Mouse (Mus musculus) limb, embryonic 11.5 days (tissue): ENCODE data around the gene Mptx1. TPM values are rescaled to one million over a fixed set of nuclear protein-coding genes. Genes with fewer than 3 reads are reported as not detected.

Source experiments
- polyA plus RNA-seq: library from polyadenylated mRNA; unstranded; fragments of >200 nt; fragmentation: Nextera tagmentation; extraction: Ambion mirVana; gene quantifications from 2 replicates; pipeline ENCODE4 v1.2.1, GENCODE M21; 2014

Gene Mptx1
- polyA plus RNA-seq, 1 experiment from 2014 or later: not detected

Other genes with a start within 250 kb of the Mptx1 start
- not detected in 2 replicates for gene Olfr429, start 246.2 kb upstream of the Mptx1 start, polyA plus RNA-seq
- gene Olfr427, start 233.6 kb upstream of the Mptx1 start, polyA plus RNA-seq: not detected in 2 replicates
- gene Olfr231, start 209.4 kb upstream of the Mptx1 start, polyA plus RNA-seq: not detected in 2 replicates
- gene Olfr424, start 199.0 kb upstream of the Mptx1 start, polyA plus RNA-seq: not detected in 2 replicates
- not detected in 2 replicates for gene Olfr420, start 174.9 kb upstream of the Mptx1 start, polyA plus RNA-seq
- 1.8 and 1.9 TPM in 2 replicates for gene Spta1, start 157.7 kb upstream of the Mptx1 start, polyA plus RNA-seq
- gene Olfr419, start 78.5 kb upstream of the Mptx1 start, polyA plus RNA-seq: not detected in 2 replicates
- not detected in 2 replicates for gene Olfr417, start 34.6 kb downstream of the Mptx1 start, polyA plus RNA-seq
- gene Olfr248, start 60.5 kb downstream of the Mptx1 start, polyA plus RNA-seq: not detected in 2 replicates
- gene Olfr414, start 93.5 kb downstream of the Mptx1 start, polyA plus RNA-seq: not detected in 2 replicates
- not detected in 2 replicates for gene Olfr220, start 111.6 kb downstream of the Mptx1 start, polyA plus RNA-seq
- gene Fmn2, start 171.3 kb downstream of the Mptx1 start, polyA plus RNA-seq: 1.2 and 1.3 TPM in 2 replicates